Mouse (Mus musculus) kidney, postnatal 0 days (tissue): ENCODE measurements around the gene Hoxc6. TPM values are rescaled to one million over a fixed set of nuclear protein-coding genes. Genes with fewer than 3 reads are reported as not detected.

ENCODE experiments used
- ATAC-seq: fragments of 200-750 bp; cut with Nextera tagmentation; replicated peaks from 2 replicates; pipeline ENCODE4 v1.8.0; 2017; ENCODE audit warnings: low read depth, moderate number of reproducible peaks, moderate TSS enrichment, moderate library complexity; ENCODE audit not compliant: low FRiP score
- DNase-seq: peaks from one replicate; pipeline ENCODE4 v3.0.0-alpha.2; 2016; ENCODE audit warnings: low spot score
- H3K27ac ChIP-seq: fragments of 300-500 bp; sonication (generic); 2 replicates; pipeline ENCODE4 v1.5.1; 2014; ENCODE audit warnings: mild to moderate bottlenecking
- H3K27me3 ChIP-seq: fragments of 300-500 bp; sonication (generic); 2 replicates; pipeline ENCODE4 v1.6.1; 2014; ENCODE audit warnings: low read length, mixed read lengths; ENCODE audit not compliant: insufficient read depth
- H3K36me3 ChIP-seq: fragments of 300-500 bp; sonication (generic); 2 replicates; pipeline ENCODE4 v1.6.1; 2014; ENCODE audit warnings: low read length, mixed read lengths; ENCODE audit not compliant: insufficient read depth
- H3K4me1 ChIP-seq: fragments of 300-500 bp; sonication (generic); replicated peaks from 2 replicates; pipeline ENCODE4 v1.6.1; 2014; ENCODE audit warnings: antibody characterized with exemption, low read length, mixed read lengths; ENCODE audit not compliant: insufficient read depth
- H3K4me2 ChIP-seq: fragments of 300-500 bp; sonication (generic); 2 replicates; pipeline ENCODE4 v1.6.1; 2014; ENCODE audit warnings: mild to moderate bottlenecking, low read length, moderate library complexity, mixed read lengths
- H3K4me3 ChIP-seq: fragments of 300-500 bp; sonication (generic); replicated peaks from 2 replicates; pipeline ENCODE4 v1.5.1; 2014; ENCODE audit warnings: low read depth, low read length
- H3K9ac ChIP-seq: fragments of 300-500 bp; sonication (generic); 2 replicates; pipeline ENCODE4 v1.6.1; 2014; ENCODE audit warnings: low read depth, low read length
- H3K9me3 ChIP-seq: fragments of 300-500 bp; sonication (generic); replicated peaks from 2 replicates; pipeline ENCODE4 v1.6.1; 2016; ENCODE audit warnings: low read length, inconsistent platforms, mixed read lengths
- CTCF ChIP-seq: IDR thresholded peaks from 2 replicates; pipeline ENCODE4 v1.5.1; 2016; ENCODE audit warnings: antibody characterized with exemption, low read depth, mild to moderate bottlenecking, moderate library complexity
- WGBS: fragments of 180-500 bp; shearing (Covaris S2); extraction: QIAGEN DNeasy Blood & Tissue Kit; methylation state at CpG from one replicate; pipeline ENCODE4 v1.1.7; 2014; 5-methylcytosine and 5-hydroxymethylcytosine counted together
- polyA plus RNA-seq: library from polyadenylated mRNA; unstranded; fragments of >200 nt; fragmentation: Nextera tagmentation; extraction: Ambion mirVana; gene quantifications from 2 replicates; pipeline ENCODE4 v1.2.1, GENCODE M21; 2015

The Hoxc6 gene
- polyA plus RNA-seq, 1 experiment from 2014 or later, result 9.3 TPM

DNA sequence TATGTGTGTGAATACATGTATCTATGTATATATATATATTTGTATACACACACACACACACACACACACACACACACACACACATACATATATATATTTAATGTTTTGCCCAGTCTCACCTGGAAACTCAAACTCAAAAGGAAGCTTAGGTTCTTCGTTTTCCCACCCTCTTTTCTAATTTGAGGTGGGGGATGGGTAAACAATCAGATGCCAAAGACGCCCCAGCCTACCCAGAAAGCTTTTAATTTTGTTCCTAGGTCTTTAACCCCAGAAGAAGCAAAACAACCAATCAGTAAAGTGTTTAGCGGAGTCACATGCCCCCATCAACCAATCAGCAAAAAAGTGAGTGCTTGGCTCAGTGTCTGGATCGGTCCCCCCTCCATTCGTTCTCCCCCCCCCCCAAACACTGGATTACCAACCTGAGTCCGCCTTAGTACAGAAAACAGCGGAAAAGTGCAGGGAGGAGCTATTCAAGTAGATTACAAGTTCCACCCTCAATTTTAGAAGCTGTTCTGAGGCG, 22.9 kb downstream of the Hoxc6 start:
- no peak overlapping the region for H3K4me3 ChIP-seq
- DNase-seq (no peak), ATAC-seq (no peak)
- 30% methylated on average over 8 of the region's 8 CpGs for WGBS
- no peak for TF ChIP-seq CTCF
- H3K4me1 ChIP-seq, result peaks cover 19% of the 10 kb centered on the region
- H3K27me3 ChIP-seq, result 0 out of 2 replicates have a peak, but pooled peaks cover 16% of the 10 kb centered on the region
- no peaks in the 10 kb centered on the region for H3K36me3 ChIP-seq
- 0 out of 2 replicates have a peak overlapping the region, but pooled peaks have one; percentile 10 for H3K4me2 ChIP-seq
- H3K27ac ChIP-seq, result no peak overlapping the region
- no peaks in the 10 kb centered on the region for H3K9me3 ChIP-seq
- H3K9ac ChIP-seq, result no peak overlapping the region

DNA sequence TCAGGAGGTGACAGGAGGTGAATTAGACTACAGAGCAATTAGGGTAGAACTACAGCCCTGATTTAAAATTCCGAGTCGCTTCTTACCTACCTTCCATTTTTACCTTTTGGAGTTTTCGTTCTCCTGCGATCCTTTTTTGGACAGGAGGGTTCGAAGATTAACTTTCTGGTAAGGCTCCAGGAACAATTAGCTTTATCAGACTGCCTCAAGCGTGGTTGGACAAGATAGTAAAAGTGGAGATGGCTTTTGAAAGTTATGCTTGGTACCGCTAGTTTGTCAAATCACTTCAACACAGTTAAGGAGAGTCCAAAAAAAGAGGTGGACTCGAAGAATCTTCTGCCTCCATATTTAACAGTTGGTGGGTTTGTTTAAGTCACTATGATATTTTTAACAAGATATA, 23.5 kb downstream of the Hoxc6 start:
- DNase-seq, result no peak
- H3K9me3 ChIP-seq, result no peaks in the 10 kb centered on the region
- H3K4me3 ChIP-seq, result no peak overlapping the region
- H3K4me1 ChIP-seq, result peaks cover 23% of the 10 kb centered on the region
- H3K9ac ChIP-seq, result no peak overlapping the region
- H3K4me2 ChIP-seq, result no peak overlapping the region
- H3K27ac ChIP-seq, result no peak overlapping the region
- ATAC-seq, result no peak
- H3K36me3 ChIP-seq, result no peaks in the 10 kb centered on the region
- TF ChIP-seq CTCF, result no peak
- 0 out of 2 replicates have a peak, but pooled peaks cover 21% of the 10 kb centered on the region for H3K27me3 ChIP-seq
- 41% methylated on average over 8 of the region's 8 CpGs for WGBS

DNA sequence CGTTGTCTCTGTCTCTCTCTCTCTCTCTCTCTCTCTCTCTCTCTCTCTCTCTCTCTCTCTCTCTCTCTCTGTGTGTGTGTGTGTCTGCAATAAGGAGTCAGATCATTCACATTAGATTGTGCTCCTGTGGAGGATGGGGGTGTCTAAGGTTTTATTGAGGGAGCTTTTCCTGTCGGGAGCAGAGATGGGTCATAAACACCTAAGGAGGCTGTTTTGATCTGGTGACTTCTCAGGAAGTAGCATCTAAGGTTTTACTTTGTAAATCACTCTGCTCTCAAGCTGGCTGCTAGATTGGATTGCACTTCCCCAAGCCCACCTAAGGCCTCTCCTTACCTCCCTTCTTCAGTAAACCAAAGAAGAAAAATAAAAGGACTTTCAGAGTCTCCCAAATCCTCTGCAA, 26.1 kb downstream of the Hoxc6 start:
- no peaks in the 10 kb centered on the region for H3K36me3 ChIP-seq
- DNase-seq (peak; percentile 79), ATAC-seq (0 out of 2 replicates have a peak, but pooled peaks have one; percentile 37)
- 14% methylated on average over 2 of the region's 2 CpGs for WGBS
- H3K4me1 ChIP-seq, result peaks cover 13% of the 10 kb centered on the region
- 0 out of 2 replicates have a peak, but pooled peaks cover 36% of the 10 kb centered on the region for H3K27me3 ChIP-seq
- no peaks in the 10 kb centered on the region for H3K9me3 ChIP-seq
- no peak overlapping the region for H3K4me2 ChIP-seq
- no peak overlapping the region for H3K9ac ChIP-seq
- no peak for TF ChIP-seq CTCF
- no peak overlapping the region for H3K27ac ChIP-seq
- no peak overlapping the region for H3K4me3 ChIP-seq

DNA sequence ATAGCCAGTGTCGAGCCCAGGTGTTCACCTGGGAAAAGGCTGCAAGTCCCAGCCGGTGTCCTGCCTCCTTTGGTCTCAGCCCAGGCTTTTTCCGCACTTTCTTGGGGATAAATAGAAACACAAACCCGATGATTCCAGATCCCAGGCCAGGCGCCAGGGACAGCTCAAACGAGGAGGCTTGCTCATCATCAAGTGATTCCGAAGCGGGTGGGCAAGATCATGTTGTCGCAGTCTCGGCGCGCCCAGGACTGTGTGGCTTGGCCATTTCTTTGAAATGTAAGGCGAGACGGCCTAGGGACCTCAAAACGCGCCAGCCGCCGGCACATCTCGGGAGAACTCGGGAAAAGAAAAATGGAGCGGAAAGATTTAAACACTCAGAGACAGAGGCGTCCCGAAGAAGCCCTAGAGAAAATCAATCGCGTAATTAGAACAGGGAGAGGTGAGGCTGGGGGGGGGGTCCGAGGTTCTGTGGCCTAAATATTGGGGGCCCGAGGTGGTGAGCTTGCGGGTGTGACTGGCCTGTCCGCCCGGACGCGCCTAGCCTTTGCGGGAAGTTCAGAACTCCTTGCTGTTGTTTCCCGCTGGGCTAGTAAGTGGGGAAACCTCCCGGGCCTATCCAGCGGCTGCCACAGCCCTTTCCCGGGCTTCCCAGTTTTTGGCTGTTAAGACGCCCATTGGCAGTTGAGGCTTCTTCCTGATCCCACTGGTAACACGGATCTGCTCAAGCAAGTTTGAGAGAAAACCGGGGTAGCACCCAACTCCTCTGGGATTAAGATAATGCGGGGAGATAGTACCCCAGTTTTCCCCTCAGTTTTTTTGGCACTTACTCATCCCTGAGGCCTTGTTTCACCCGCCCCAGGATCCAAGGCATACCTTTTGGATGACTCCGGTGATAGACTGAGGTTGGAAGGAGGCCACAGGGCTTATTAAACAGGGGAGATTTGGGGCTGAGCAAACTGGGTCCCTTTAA, 29.5 kb downstream of the Hoxc6 start:
- Histone ChIP-seq H3K4me1 (peaks cover 22% of the 10 kb centered on the region), H3K36me3 (no peaks in the 10 kb centered on the region), H3K27ac (no peak overlapping the region), H3K4me2 (peak overlapping the region; percentile 43), H3K9ac (peak overlapping the region; percentile 19; the same call in 1 of the 2 replicates), H3K9me3 (no peaks in the 10 kb centered on the region), H3K4me3 (peak overlapping the region; percentile 7; the same call in 1 of the 2 replicates), H3K27me3 (0 out of 2 replicates have a peak, but pooled peaks cover 26% of the 10 kb centered on the region)
- no peak for ATAC-seq
- TF ChIP-seq CTCF, result no peak
- no peak for DNase-seq
- WGBS, result 19% methylated on average over 43 of the region's 43 CpGs

DNA sequence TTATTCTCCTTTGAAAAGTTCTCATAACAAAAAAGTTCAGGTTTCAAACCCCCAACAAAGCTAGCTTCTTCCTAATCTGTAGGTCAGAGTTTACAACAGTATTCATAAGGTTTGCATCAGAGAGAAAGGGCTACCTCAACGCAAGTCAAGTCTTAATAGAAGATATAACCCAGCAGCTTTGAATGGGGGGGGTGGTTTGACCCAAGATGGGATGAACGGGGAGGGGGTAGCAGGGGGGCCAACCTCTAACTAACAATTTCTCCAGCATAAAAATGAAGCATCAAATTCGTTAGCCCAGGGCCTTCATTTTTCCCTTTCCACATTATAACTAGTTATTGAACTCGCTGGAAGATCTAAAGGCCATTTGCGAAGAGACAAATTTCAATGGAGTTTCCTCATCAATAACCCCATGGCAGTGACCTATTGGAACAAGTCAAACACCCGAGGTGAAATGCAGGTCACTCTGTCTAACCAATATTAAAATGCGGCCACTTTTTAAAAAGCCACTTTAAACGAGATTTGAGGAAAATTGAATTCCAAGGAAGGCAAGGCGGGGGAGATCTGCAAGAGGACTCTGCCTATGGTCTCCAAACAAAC, 31.0 kb downstream of the Hoxc6 start:
- Histone ChIP-seq H3K4me1 (peaks cover 31% of the 10 kb centered on the region), H3K9ac (no peak overlapping the region), H3K36me3 (no peaks in the 10 kb centered on the region), H3K27me3 (0 out of 2 replicates have a peak, but pooled peaks cover 27% of the 10 kb centered on the region), H3K9me3 (no peaks in the 10 kb centered on the region), H3K4me3 (no peak overlapping the region), H3K4me2 (no peak overlapping the region), H3K27ac (no peak overlapping the region)
- 66% methylated on average over 9 of the region's 9 CpGs for WGBS
- TF ChIP-seq CTCF, result no peak
- DNase-seq (no peak), ATAC-seq (no peak)

DNA sequence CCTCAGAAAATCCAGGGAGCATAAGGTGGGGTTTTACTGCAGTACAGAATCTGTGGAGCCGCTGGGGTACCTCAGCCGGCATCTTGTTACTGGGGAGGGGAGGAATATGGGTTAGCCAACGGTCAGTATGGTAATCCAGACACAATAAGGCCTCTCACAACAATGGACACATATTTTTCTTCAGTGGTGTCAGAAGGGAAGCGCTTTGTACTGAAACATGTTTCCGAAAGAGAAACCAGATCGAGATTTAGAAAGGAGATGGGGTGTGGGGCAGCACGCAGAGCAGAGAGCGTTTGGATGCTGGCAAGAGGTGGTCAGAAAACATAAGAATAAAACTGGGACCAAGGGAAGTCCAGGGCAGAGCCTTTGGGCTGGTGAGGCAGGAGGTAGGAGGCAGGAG, 32.1 kb downstream of the Hoxc6 start:
- no peak overlapping the region for H3K9ac ChIP-seq
- H3K36me3 ChIP-seq, result no peaks in the 10 kb centered on the region
- 37% methylated on average over 8 of the region's 8 CpGs for WGBS
- no peaks in the 10 kb centered on the region for H3K9me3 ChIP-seq
- H3K4me3 ChIP-seq, result no peak overlapping the region
- H3K27me3 ChIP-seq, result 0 out of 2 replicates have a peak, but pooled peaks cover 27% of the 10 kb centered on the region
- no peak for DNase-seq
- no peak for ATAC-seq
- H3K4me2 ChIP-seq, result no peak overlapping the region
- H3K4me1 ChIP-seq, result peaks cover 42% of the 10 kb centered on the region
- no peak for TF ChIP-seq CTCF
- H3K27ac ChIP-seq, result no peak overlapping the region
